Mouse (Mus musculus): ENCODE data around the gene Rtl6. TPM values are rescaled to one million over a fixed set of nuclear protein-coding genes. Genes with fewer than 3 reads are reported as not detected.

Rtl6 gene
- polyA plus RNA-seq, 1 experiment from 2014 or later: 55.0 TPM

- 93% methylated on average over 2 of the region's 2 CpGs for WGBS
- Histone ChIP-seq H3K9ac (replicated peaks) (no peak overlapping the region), H3K27ac (replicated peaks) (no peak overlapping the region), H3K4me1 (peaks cover 11% of the 10 kb centered on the region; the same call in 1 of the 2 replicates), H3K9me3 (replicated peaks) (0 out of 2 replicates have a peak, but pooled peaks cover 2% of the 10 kb centered on the region), H3K27me3 (replicated peaks) (no peaks in the 10 kb centered on the region), H3K4me2 (no peak overlapping the region), H3K4me3 (replicated peaks) (no peak overlapping the region), H3K36me3 (no peaks in the 10 kb centered on the region)
- ATAC-seq (ENCODE audit: low FRiP score): no peak
These were observed 21.7 kb downstream of the Rtl6 start for GRCm38 (mm10) chr15:84535953-84536352.

DNA sequence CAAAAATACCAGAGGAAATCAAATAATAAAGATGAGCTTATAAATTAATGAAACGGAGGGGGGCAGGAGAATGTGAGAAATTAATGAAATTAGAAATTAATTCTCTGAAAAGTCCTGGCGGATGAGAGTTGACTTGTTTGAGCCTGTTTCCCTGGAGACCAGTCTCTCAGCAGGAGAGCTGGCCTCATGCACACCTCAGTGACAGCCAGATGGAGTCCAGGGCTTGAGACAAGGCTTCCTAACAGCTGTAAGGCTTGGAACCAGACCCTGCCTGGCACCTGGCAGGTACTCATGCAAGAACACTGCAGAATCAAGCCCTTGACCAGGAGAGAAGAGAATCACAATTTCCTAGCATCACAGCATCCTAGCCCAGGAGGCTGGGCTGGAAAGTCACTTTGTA lies 25.4 kb downstream of the Rtl6 start:
- Histone ChIP-seq H3K27me3 (replicated peaks) (no peaks in the 10 kb centered on the region), H3K4me2 (no peak overlapping the region), H3K4me1 (peaks cover 23% of the 10 kb centered on the region), H3K36me3 (no peaks in the 10 kb centered on the region), H3K27ac (replicated peaks) (no peak overlapping the region), H3K9ac (replicated peaks) (no peak overlapping the region), H3K9me3 (replicated peaks) (0 out of 2 replicates have a peak, but pooled peaks cover 2% of the 10 kb centered on the region), H3K4me3 (replicated peaks) (no peak overlapping the region)
- no peak for ATAC-seq (ENCODE audit: low FRiP score)
- WGBS: 52% methylated on average over 2 of the region's 2 CpGs

- no peak for ATAC-seq (ENCODE audit: low FRiP score)
- H3K27me3 ChIP-seq (replicated peaks): no peaks in the 10 kb centered on the region
- H3K4me2 ChIP-seq: no peak overlapping the region
- H3K4me3 ChIP-seq (replicated peaks): no peak overlapping the region
- H3K9me3 ChIP-seq (replicated peaks): 0 out of 2 replicates have a peak, but pooled peaks cover 2% of the 10 kb centered on the region
- 27% methylated on average over 10 of the region's 10 CpGs for WGBS
- H3K36me3 ChIP-seq: no peaks in the 10 kb centered on the region
- peaks cover 30% of the 10 kb centered on the region for H3K4me1 ChIP-seq
- H3K9ac ChIP-seq (replicated peaks): no peak overlapping the region
- H3K27ac ChIP-seq (replicated peaks): no peak overlapping the region
These were observed 26.1 kb downstream of the Rtl6 start for GRCm38 (mm10) chr15:84531535-84531934.

- peaks cover 37% of the 10 kb centered on the region for H3K4me1 ChIP-seq
- H3K4me3 ChIP-seq (replicated peaks): no peak overlapping the region
- H3K27me3 ChIP-seq (replicated peaks): no peaks in the 10 kb centered on the region
- H3K9ac ChIP-seq (replicated peaks): no peak overlapping the region
- peak overlapping the region; percentile 17; the same call in 1 of the 2 replicates for H3K4me2 ChIP-seq
- 11% methylated on average over 14 of the region's 14 CpGs for whole genome bisulfite sequencing
- H3K9me3 ChIP-seq (replicated peaks): no peaks in the 10 kb centered on the region
- no peaks in the 10 kb centered on the region for H3K36me3 ChIP-seq
- no peak overlapping the region for H3K27ac ChIP-seq (replicated peaks)
- peak; percentile 73; the same call in 1 of the 2 replicates for ATAC-seq (ENCODE audit: low FRiP score)
These were observed 30.7 kb downstream of the Rtl6 start for GRCm38 (mm10) chr15:84526921-84527320.

DNA sequence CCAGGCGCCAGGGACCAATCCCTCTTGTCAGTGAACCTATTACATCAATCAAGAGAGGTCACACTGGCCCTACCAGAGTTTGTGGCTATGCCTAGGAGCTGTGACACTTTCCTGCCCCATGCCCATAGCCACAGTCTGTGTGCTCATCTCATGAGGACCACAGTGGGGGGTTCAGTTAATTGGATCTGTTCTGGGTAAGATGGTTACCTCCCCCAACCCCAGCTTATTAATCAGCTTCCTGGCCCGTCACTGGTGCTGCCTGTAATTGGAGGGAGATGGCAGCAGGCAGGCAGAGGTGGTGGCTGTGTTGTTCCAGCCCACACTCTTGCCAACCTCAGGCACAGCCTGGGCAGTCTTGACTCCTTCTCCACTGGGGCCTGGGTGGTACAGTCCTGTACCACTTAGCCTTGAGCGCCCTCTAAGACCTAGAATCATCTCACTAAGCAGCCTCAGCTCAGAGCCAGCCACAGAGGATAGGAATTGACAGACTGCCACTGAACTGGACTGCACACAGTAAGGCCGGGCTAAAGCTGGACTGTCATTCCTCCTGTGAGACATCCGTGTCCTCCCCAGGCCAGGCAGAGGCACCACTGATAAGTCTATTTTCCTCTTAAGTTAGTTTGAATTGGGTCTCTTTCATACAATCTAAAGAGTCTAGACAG lies 32.3 kb downstream of the Rtl6 start:
- Histone ChIP-seq H3K9ac (replicated peaks) (no peak overlapping the region), H3K9me3 (replicated peaks) (no peaks in the 10 kb centered on the region), H3K36me3 (no peaks in the 10 kb centered on the region), H3K27ac (replicated peaks) (no peak overlapping the region), H3K4me3 (replicated peaks) (no peak overlapping the region), H3K4me2 (no peak overlapping the region), H3K27me3 (replicated peaks) (no peaks in the 10 kb centered on the region), H3K4me1 (peaks cover 35% of the 10 kb centered on the region)
- 64% methylated on average over 5 of the region's 5 CpGs for WGBS
- no peak for ATAC-seq (ENCODE audit: low FRiP score)

GRCm38 (mm10) chr15:84522953-84523689 lies 34.5 kb downstream of the Rtl6 start:
- H3K36me3 ChIP-seq: no peaks in the 10 kb centered on the region
- no peaks in the 10 kb centered on the region for H3K9me3 ChIP-seq (replicated peaks)
- no peak for ATAC-seq (ENCODE audit: low FRiP score)
- H3K4me3 ChIP-seq (replicated peaks): no peak overlapping the region
- no peak overlapping the region for H3K9ac ChIP-seq (replicated peaks)
- no peak overlapping the region for H3K27ac ChIP-seq (replicated peaks)
- no peaks in the 10 kb centered on the region for H3K27me3 ChIP-seq (replicated peaks)
- WGBS: 90% methylated on average over 8 of the region's 8 CpGs
- H3K4me2 ChIP-seq: no peak overlapping the region
- peaks cover 38% of the 10 kb centered on the region for H3K4me1 ChIP-seq

DNA sequence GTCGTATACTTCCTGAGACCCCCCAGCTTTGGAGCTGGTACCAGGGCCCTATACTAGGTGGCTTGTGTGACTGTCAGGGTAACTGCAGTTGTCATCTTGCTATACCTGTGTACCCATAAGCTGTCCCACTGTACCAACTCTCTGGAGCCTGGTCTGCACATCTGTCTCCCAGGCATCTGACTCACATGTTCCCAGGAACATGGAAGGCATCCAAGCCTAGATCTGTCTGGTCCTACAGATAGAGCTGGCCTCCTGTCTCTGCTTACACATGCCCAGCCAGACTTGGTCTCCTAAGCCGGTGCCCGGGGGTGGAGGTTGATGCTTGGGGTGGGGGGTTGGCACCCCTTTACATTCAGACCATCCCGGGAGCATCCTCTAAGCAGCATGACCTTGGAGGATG lies 36.1 kb downstream of the Rtl6 start:
- no peak for ATAC-seq (ENCODE audit: low FRiP score)
- 75% methylated on average over 4 of the region's 4 CpGs for WGBS
- H3K9ac ChIP-seq (replicated peaks): no peak overlapping the region

DNA sequence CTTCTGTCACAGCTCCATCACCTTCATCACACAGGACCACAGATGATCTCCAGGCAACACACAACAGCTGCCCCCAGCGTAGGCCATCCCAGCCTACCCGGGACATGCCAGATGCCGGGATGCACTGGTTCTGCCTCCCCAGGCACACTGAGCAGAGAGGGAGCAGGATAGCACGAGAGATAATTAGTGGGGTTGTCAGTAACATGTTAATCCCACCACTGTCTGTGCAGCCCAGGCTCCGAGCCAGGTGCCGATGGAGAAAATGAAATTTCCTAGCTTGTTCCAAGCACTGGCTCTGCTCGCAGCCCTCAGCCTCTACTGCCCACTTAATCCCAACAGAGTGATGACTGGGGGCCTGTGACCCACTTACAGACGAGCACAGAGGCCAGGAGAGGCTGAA lies 39.1 kb downstream of the Rtl6 start:
- Histone ChIP-seq H3K9me3 (replicated peaks) (no peaks in the 10 kb centered on the region), H3K9ac (replicated peaks) (no peak overlapping the region), H3K27me3 (replicated peaks) (no peaks in the 10 kb centered on the region), H3K36me3 (no peaks in the 10 kb centered on the region), H3K4me3 (replicated peaks) (no peak overlapping the region), H3K4me1 (peaks cover 20% of the 10 kb centered on the region), H3K4me2 (no peak overlapping the region), H3K27ac (replicated peaks) (no peak overlapping the region)
- WGBS: 49% methylated on average over 8 of the region's 8 CpGs
- ATAC-seq (ENCODE audit: low FRiP score): no peak

More for the DNA sequence above, 36.1 kb downstream of the Rtl6 start:
- H3K4me1 ChIP-seq: peaks cover 23% of the 10 kb centered on the region
- no peak overlapping the region for H3K27ac ChIP-seq (replicated peaks)
- H3K36me3 ChIP-seq: no peaks in the 10 kb centered on the region
- H3K27me3 ChIP-seq (replicated peaks): no peaks in the 10 kb centered on the region
- no peaks in the 10 kb centered on the region for H3K9me3 ChIP-seq (replicated peaks)
- no peak overlapping the region for H3K4me3 ChIP-seq (replicated peaks)
- no peak overlapping the region for H3K4me2 ChIP-seq

DNA sequence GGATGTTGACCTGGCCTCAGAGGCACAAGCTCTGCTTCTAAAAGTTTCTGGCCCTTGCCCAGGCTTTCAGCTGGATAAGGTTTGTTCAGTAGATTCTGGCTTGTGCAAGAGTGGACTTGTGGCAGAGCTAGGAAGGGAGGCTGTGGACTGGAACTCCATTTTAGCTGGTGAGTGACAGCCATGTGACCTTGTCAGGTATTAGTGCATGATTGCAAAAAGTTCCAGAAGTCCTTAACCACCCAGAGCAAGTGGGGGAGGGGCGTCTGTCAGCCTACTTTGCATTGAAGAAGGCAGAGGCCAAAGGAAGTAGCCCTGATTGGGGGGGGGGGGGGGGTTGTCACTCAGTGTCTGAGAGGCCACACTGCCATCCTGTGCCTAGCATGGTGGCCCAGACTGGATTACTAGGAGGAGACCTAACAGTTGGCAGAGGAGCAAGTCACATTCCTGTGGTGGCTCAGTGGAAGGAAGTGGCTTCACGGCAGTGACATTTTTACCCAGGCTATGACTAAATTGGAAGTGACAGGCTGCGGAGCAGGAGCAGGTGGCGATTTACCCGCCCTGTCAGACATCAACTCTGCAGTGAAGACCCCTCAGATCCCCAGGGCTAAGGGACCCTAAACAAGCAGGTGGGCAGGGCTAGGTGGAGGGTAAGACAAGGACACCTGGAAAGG lies 44.9 kb downstream of the Rtl6 start:
- Histone ChIP-seq H3K36me3 (no peaks in the 10 kb centered on the region), H3K9ac (replicated peaks) (no peak overlapping the region), H3K9me3 (replicated peaks) (no peaks in the 10 kb centered on the region), H3K4me3 (replicated peaks) (no peak overlapping the region), H3K27me3 (replicated peaks) (no peaks in the 10 kb centered on the region), H3K27ac (replicated peaks) (no peak overlapping the region), H3K4me1 (peaks cover 29% of the 10 kb centered on the region), H3K4me2 (no peak overlapping the region)
- 75% methylated on average over 5 of the region's 5 CpGs for WGBS
- ATAC-seq (ENCODE audit: low FRiP score): no peak

- Histone ChIP-seq H3K4me1 (peaks cover 26% of the 10 kb centered on the region), H3K9ac (replicated peaks) (no peak overlapping the region), H3K4me3 (replicated peaks) (no peak overlapping the region), H3K36me3 (no peaks in the 10 kb centered on the region), H3K9me3 (replicated peaks) (no peaks in the 10 kb centered on the region), H3K27ac (replicated peaks) (no peak overlapping the region), H3K4me2 (no peak overlapping the region), H3K27me3 (replicated peaks) (no peaks in the 10 kb centered on the region)
- ATAC-seq (ENCODE audit: low FRiP score): no peak; the same call in 1 of the 2 replicates
- 62% methylated on average over 16 of the region's 16 CpGs for WGBS
These were observed 47.6 kb downstream of the Rtl6 start for GRCm38 (mm10) chr15:84509981-84510380.

GRCm38 (mm10) chr15:84509161-84509560 lies 48.5 kb downstream of the Rtl6 start:
- H3K9ac ChIP-seq (replicated peaks): no peak overlapping the region
- WGBS: 62% methylated on average over 5 of the region's 5 CpGs
- no peaks in the 10 kb centered on the region for H3K36me3 ChIP-seq
- H3K4me2 ChIP-seq: no peak overlapping the region
- H3K9me3 ChIP-seq (replicated peaks): no peaks in the 10 kb centered on the region
- no peak overlapping the region for H3K27ac ChIP-seq (replicated peaks)
- peaks cover 33% of the 10 kb centered on the region for H3K4me1 ChIP-seq
- no peak overlapping the region for H3K4me3 ChIP-seq (replicated peaks)
- ATAC-seq (ENCODE audit: low FRiP score): no peak
- no peaks in the 10 kb centered on the region for H3K27me3 ChIP-seq (replicated peaks)

- WGBS: 78% methylated on average over 10 of the region's 10 CpGs
- no peak overlapping the region for H3K4me2 ChIP-seq
- no peak overlapping the region for H3K9ac ChIP-seq (replicated peaks)
- no peaks in the 10 kb centered on the region for H3K36me3 ChIP-seq
- no peaks in the 10 kb centered on the region for H3K27me3 ChIP-seq (replicated peaks)
- no peaks in the 10 kb centered on the region for H3K9me3 ChIP-seq (replicated peaks)
- no peak for ATAC-seq (ENCODE audit: low FRiP score)
- peaks cover 33% of the 10 kb centered on the region for H3K4me1 ChIP-seq
- H3K27ac ChIP-seq (replicated peaks): no peak overlapping the region
- no peak overlapping the region for H3K4me3 ChIP-seq (replicated peaks)
These were observed 51.6 kb downstream of the Rtl6 start for GRCm38 (mm10) chr15:84506026-84506425.
